Mouse (Mus musculus) stomach, embryonic 14.5 days (tissue): Measurements from ENCODE around the gene Sik1. TPM values are rescaled to one million over a fixed set of nuclear protein-coding genes. Genes with fewer than 3 reads are reported as not detected.

Experiments used
- polyA plus RNA-seq: library from polyadenylated mRNA; unstranded; fragments of >200 nt; fragmentation: Nextera tagmentation; extraction: Ambion mirVana; gene quantifications from 2 replicates; pipeline ENCODE4 v1.2.1, GENCODE M21; 2014

Gene Sik1
- polyA plus RNA-seq, 1 experiment from 2014 or later = 19.7 TPM

Other genes starting within 250 kb of the Sik1 start
- gene Cbs, start 218.6 kb downstream of the Sik1 start, polyA plus RNA-seq = 1.3 and 3.6 TPM in 2 replicates
- gene U2af1, start 196.9 kb downstream of the Sik1 start, polyA plus RNA-seq = 165 and 175 TPM in 2 replicates
- not detected in 2 replicates for gene Cryaa, start 178.0 kb downstream of the Sik1 start, polyA plus RNA-seq
- 55.1 and 60.8 TPM in 2 replicates for gene Rrp1b, start 180.3 kb upstream of the Sik1 start, polyA plus RNA-seq
- gene Hsf2bp, start 180.5 kb upstream of the Sik1 start, polyA plus RNA-seq = 0.17 and 0.78 TPM in 2 replicates